Mouse (Mus musculus) neural tube, embryonic 11.5 days (tissue): ENCODE measurements at regions not wholly inside any gene's neighbourhood (a gene's known extent, or its start where the extent isn't known, plus 50 kb on each side); places are given as distances from the start of the nearest gene placed in this dataset.

Experiments used
- ATAC-seq: fragments of 200-750 bp; cut with Nextera tagmentation; 2 replicates; pipeline ENCODE4 v1.8.0; 2017; ENCODE audit warnings: moderate number of reproducible peaks, mild to moderate bottlenecking, moderate TSS enrichment, moderate library complexity; ENCODE audit not compliant: insufficient read depth, low FRiP score, low TSS enrichment
- DNase-seq: peaks from one replicate; pipeline ENCODE4 v3.0.0-alpha.2; 2015; ENCODE audit warnings: low spot score
- H3K27ac ChIP-seq: fragments of 300-500 bp; sonication (generic); 2 replicates; pipeline ENCODE4 v1.5.1; 2014; ENCODE audit warnings: low read depth, mild to moderate bottlenecking, low read length
- H3K27me3 ChIP-seq: fragments of 300-500 bp; sonication (generic); 2 replicates; pipeline ENCODE4 v1.6.1; 2014; ENCODE audit warnings: mild to moderate bottlenecking, low read length, mixed read lengths; ENCODE audit not compliant: control insufficient read depth, insufficient read depth
- H3K36me3 ChIP-seq: fragments of 300-500 bp; sonication (generic); 2 replicates; pipeline ENCODE4 v1.6.1; 2014; ENCODE audit warnings: mild to moderate bottlenecking, low read length, moderate library complexity, mixed read lengths; ENCODE audit not compliant: control insufficient read depth, insufficient read depth
- H3K4me1 ChIP-seq: fragments of 300-500 bp; sonication (generic); 2 replicates; pipeline ENCODE4 v1.6.1; 2014; ENCODE audit warnings: low read length, mixed read lengths; ENCODE audit not compliant: control insufficient read depth, insufficient read depth
- H3K4me2 ChIP-seq: fragments of 300-500 bp; sonication (generic); 2 replicates; pipeline ENCODE4 v1.6.1; 2014; ENCODE audit warnings: low read depth, mild to moderate bottlenecking, moderate library complexity
- H3K4me3 ChIP-seq: fragments of 300-500 bp; sonication (generic); 2 replicates; pipeline ENCODE4 v1.5.1; 2014; ENCODE audit warnings: low read depth, low read length
- H3K9ac ChIP-seq: fragments of 300-500 bp; sonication (generic); 2 replicates; pipeline ENCODE4 v1.6.1; 2014; ENCODE audit warnings: mild to moderate bottlenecking, low read length
- H3K9me3 ChIP-seq: fragments of 300-500 bp; sonication (generic); 2 replicates; pipeline ENCODE4 v1.6.1; 2016; ENCODE audit warnings: low read length; ENCODE audit not compliant: control insufficient read depth
- WGBS: fragments of 180-500 bp; shearing (Covaris S2); extraction: QIAGEN DNeasy Blood & Tissue Kit; methylation state at CpG from one replicate; pipeline ENCODE4 v1.1.7; 2014; 5-methylcytosine and 5-hydroxymethylcytosine counted together

- H3K27me3 ChIP-seq = no peaks in the 10 kb centered on the region
- DNase-seq (no peak), ATAC-seq (no peak)
- no peak overlapping the region for H3K4me2 ChIP-seq
- no peak overlapping the region for H3K4me3 ChIP-seq
- H3K9me3 ChIP-seq = no peaks in the 10 kb centered on the region
- no peak overlapping the region for H3K9ac ChIP-seq
- no peaks in the 10 kb centered on the region for H3K36me3 ChIP-seq
- WGBS = 86% methylated on average over 15 of the region's 15 CpGs
- no peak overlapping the region for H3K27ac ChIP-seq
- H3K4me1 ChIP-seq = no peaks in the 10 kb centered on the region
Observed at GRCm38 (mm10) chr6:143287322-143287721, 120.3 kb downstream of the Etnk1 start.

GRCm38 (mm10) chr6:143288491-143289130 is 121.6 kb downstream of the Etnk1 start:
- Histone ChIP-seq H3K36me3 (no peaks in the 10 kb centered on the region), H3K9ac (no peak overlapping the region; the same call in 1 of the 2 replicates), H3K4me3 (no peak overlapping the region), H3K4me1 (no peaks in the 10 kb centered on the region), H3K27ac (no peak overlapping the region), H3K9me3 (no peaks in the 10 kb centered on the region), H3K4me2 (no peak overlapping the region), H3K27me3 (no peaks in the 10 kb centered on the region)
- no peak for ATAC-seq
- 87% methylated on average over 19 of the region's 19 CpGs for WGBS
- DNase-seq = no peak

- Histone ChIP-seq H3K4me1 (no peaks in the 10 kb centered on the region), H3K27me3 (no peaks in the 10 kb centered on the region), H3K4me2 (no peak overlapping the region), H3K27ac (no peak overlapping the region), H3K9ac (no peak overlapping the region), H3K9me3 (no peaks in the 10 kb centered on the region), H3K36me3 (no peaks in the 10 kb centered on the region), H3K4me3 (no peak overlapping the region)
- ATAC-seq = no peak
- no peak for DNase-seq
- WGBS = 90% methylated on average over 3 of the region's 3 CpGs
Observed at GRCm38 (mm10) chr6:143293648-143294047, 126.6 kb downstream of the Etnk1 start.

- no peak for DNase-seq
- no peak overlapping the region for H3K9ac ChIP-seq
- no peak overlapping the region for H3K27ac ChIP-seq
- no peaks in the 10 kb centered on the region for H3K4me1 ChIP-seq
- H3K4me2 ChIP-seq = no peak overlapping the region
- ATAC-seq = no peak
- H3K36me3 ChIP-seq = no peaks in the 10 kb centered on the region
- H3K9me3 ChIP-seq = no peaks in the 10 kb centered on the region
- WGBS = 96% methylated on average over 5 of the region's 5 CpGs
- H3K27me3 ChIP-seq = no peaks in the 10 kb centered on the region
- no peak overlapping the region for H3K4me3 ChIP-seq
Observed at GRCm38 (mm10) chr6:143298391-143298790, 131.4 kb downstream of the Etnk1 start.

GRCm38 (mm10) chr6:143301414-143301813 is 134.4 kb downstream of the Etnk1 start:
- ATAC-seq (no peak), DNase-seq (no peak)
- Histone ChIP-seq H3K9ac (no peak overlapping the region), H3K4me3 (no peak overlapping the region), H3K27me3 (no peaks in the 10 kb centered on the region), H3K27ac (no peak overlapping the region), H3K4me1 (no peaks in the 10 kb centered on the region), H3K36me3 (no peaks in the 10 kb centered on the region), H3K9me3 (no peaks in the 10 kb centered on the region), H3K4me2 (no peak overlapping the region)
- WGBS = 95% methylated on average over 10 of the region's 10 CpGs

- Histone ChIP-seq H3K9ac (no peak overlapping the region), H3K4me3 (no peak overlapping the region), H3K9me3 (no peaks in the 10 kb centered on the region), H3K27me3 (no peaks in the 10 kb centered on the region), H3K4me2 (no peak overlapping the region), H3K27ac (no peak overlapping the region), H3K36me3 (no peaks in the 10 kb centered on the region), H3K4me1 (no peaks in the 10 kb centered on the region)
- 81% methylated on average over 6 of the region's 6 CpGs for WGBS
- ATAC-seq (no peak), DNase-seq (no peak)
Observed at GRCm38 (mm10) chr6:143307327-143307726, 140.3 kb downstream of the Etnk1 start.

- H3K4me3 ChIP-seq = no peak overlapping the region
- ATAC-seq (no peak), DNase-seq (no peak)
- no peak overlapping the region for H3K9ac ChIP-seq
- H3K27ac ChIP-seq = no peak overlapping the region
- H3K27me3 ChIP-seq = no peaks in the 10 kb centered on the region
- WGBS = 89% methylated on average over 9 of the region's 9 CpGs
- H3K9me3 ChIP-seq = no peaks in the 10 kb centered on the region
- H3K4me1 ChIP-seq = no peaks in the 10 kb centered on the region
- H3K4me2 ChIP-seq = no peak overlapping the region
- no peaks in the 10 kb centered on the region for H3K36me3 ChIP-seq
Observed at GRCm38 (mm10) chr6:143315859-143316258, 148.8 kb downstream of the Etnk1 start.

- H3K9me3 ChIP-seq = no peaks in the 10 kb centered on the region
Observed at GRCm38 (mm10) chr6:143320426-143320825, 153.4 kb downstream of the Etnk1 start.

GRCm38 (mm10) chr6:143324636-143325035 is 157.6 kb downstream of the Etnk1 start:
- H3K9me3 ChIP-seq = no peaks in the 10 kb centered on the region
- DNase-seq = peak; percentile 42
- no peak overlapping the region for H3K27ac ChIP-seq
- no peak for ATAC-seq
- H3K4me3 ChIP-seq = no peak overlapping the region
- no peaks in the 10 kb centered on the region for H3K36me3 ChIP-seq
- H3K4me2 ChIP-seq = no peak overlapping the region
- no peaks in the 10 kb centered on the region for H3K4me1 ChIP-seq
- H3K9ac ChIP-seq = no peak overlapping the region
- WGBS = 23% methylated on average over 8 of the region's 8 CpGs
- H3K27me3 ChIP-seq = no peaks in the 10 kb centered on the region

More at GRCm38 (mm10) chr6:143320426-143320825, 153.4 kb downstream of the Etnk1 start:
- H3K4me2 ChIP-seq = no peak overlapping the region
- no peaks in the 10 kb centered on the region for H3K4me1 ChIP-seq
- ATAC-seq (no peak), DNase-seq (no peak)
- H3K36me3 ChIP-seq = no peaks in the 10 kb centered on the region
- no peak overlapping the region for H3K9ac ChIP-seq
- no peak overlapping the region for H3K4me3 ChIP-seq
- 59% methylated on average over 7 of the region's 7 CpGs for WGBS
- H3K27ac ChIP-seq = no peak overlapping the region
- H3K27me3 ChIP-seq = no peaks in the 10 kb centered on the region
